Mouse (Mus musculus) MN1 (cell line): ENCODE data around the gene Cdc42.
A peak's percentile ranks its signal among the peaks of the same experiment; 100 is the strongest.

Experiments
- DNase-seq: peaks from one replicate; pipeline ENCODE4 v3.0.0-alpha.2; 2016; ENCODE audit warnings: low spot score

Cdc42 gene

GRCm38 (mm10) chr4:137371596-137372523 is 14.3 kb upstream of the Cdc42 start:
- DNase-seq = no peak

- DNase-seq = peak; percentile 53
Measured at GRCm38 (mm10) chr4:137369954-137370750, 12.6 kb upstream of the Cdc42 start.

- DNase-seq = no peak
Measured at GRCm38 (mm10) chr4:137368198-137368597, 10.7 kb upstream of the Cdc42 start.

- peak; percentile 67 for DNase-seq
Measured at GRCm38 (mm10) chr4:137367275-137368088, 10.0 kb upstream of the Cdc42 start.

GRCm38 (mm10) chr4:137366097-137366496 is 8.6 kb upstream of the Cdc42 start:
- no peak for DNase-seq

GRCm38 (mm10) chr4:137365356-137366062 is 8.0 kb upstream of the Cdc42 start:
- no peak for DNase-seq

GRCm38 (mm10) chr4:137364826-137365225 is 7.3 kb upstream of the Cdc42 start:
- DNase-seq = no peak

- DNase-seq = no peak
Measured at GRCm38 (mm10) chr4:137360996-137361395, 3.5 kb upstream of the Cdc42 start.

GRCm38 (mm10) chr4:137358291-137359002 is 927 bp upstream of the Cdc42 start:
- no peak for DNase-seq

- peak; percentile 84 for DNase-seq
Measured at GRCm38 (mm10) chr4:137356674-137357510, 628 bp downstream of the Cdc42 start.

GRCm38 (mm10) chr4:137350627-137351026 is 6.9 kb downstream of the Cdc42 start:
- DNase-seq = no peak

GRCm38 (mm10) chr4:137345790-137346189 is 11.7 kb downstream of the Cdc42 start:
- DNase-seq = no peak

- DNase-seq = no peak
Measured at GRCm38 (mm10) chr4:137345112-137345511, 12.4 kb downstream of the Cdc42 start.

- no peak for DNase-seq
Measured at GRCm38 (mm10) chr4:137342816-137343215, 14.7 kb downstream of the Cdc42 start.

- peak; percentile 83 for DNase-seq
Measured at GRCm38 (mm10) chr4:137339415-137339814, 18.1 kb downstream of the Cdc42 start.

GRCm38 (mm10) chr4:137336468-137336867 is 21.1 kb downstream of the Cdc42 start:
- DNase-seq = no peak

- no peak for DNase-seq
Measured at GRCm38 (mm10) chr4:137332051-137332450, 25.5 kb downstream of the Cdc42 start.

GRCm38 (mm10) chr4:137326494-137326893 is 31.0 kb downstream of the Cdc42 start:
- DNase-seq = no peak

- DNase-seq = peak; percentile 29
Measured at GRCm38 (mm10) chr4:137324926-137325325, 32.6 kb downstream of the Cdc42 start.
